Mouse (Mus musculus) embryonic facial prominence, embryonic 12.5 days (tissue): ENCODE measurements around the gene Fbrs. TPM values are rescaled to one million over a fixed set of nuclear protein-coding genes. Genes with fewer than 3 reads are reported as not detected.
A peak's percentile ranks its signal among the peaks of the same experiment; 100 is the strongest.
"Not testable (repeated sequence)": the region's sequence is repeated elsewhere in the genome, so short reads cannot be mapped to it uniquely, and the experiment has no call there.

Experiments used
- ATAC-seq: fragments of 200-750 bp; cut with Nextera tagmentation; 2 replicates; pipeline ENCODE4 v1.8.0; 2017; ENCODE audit not compliant: insufficient number of reproducible peaks, insufficient read depth, low FRiP score, low TSS enrichment
- H3K27ac ChIP-seq: fragments of 300-500 bp; sonication (generic); 2 replicates; pipeline ENCODE4 v1.5.1; 2016; ENCODE audit warnings: mild to moderate bottlenecking
- H3K27me3 ChIP-seq: fragments of 300-500 bp; sonication (generic); 2 replicates; pipeline ENCODE4 v1.6.1; 2016; ENCODE audit warnings: mild to moderate bottlenecking, moderate library complexity
- H3K36me3 ChIP-seq: fragments of 300-500 bp; sonication (generic); 2 replicates; pipeline ENCODE4 v1.6.1; 2016; ENCODE audit warnings: mild to moderate bottlenecking
- H3K4me1 ChIP-seq: fragments of 300-500 bp; sonication (generic); 2 replicates; pipeline ENCODE4 v1.6.1; 2016
- H3K4me2 ChIP-seq: fragments of 300-500 bp; sonication (generic); replicated peaks from 2 replicates; pipeline ENCODE4 v1.6.1; 2016; ENCODE audit warnings: mild to moderate bottlenecking, moderate library complexity
- H3K4me3 ChIP-seq: fragments of 300-500 bp; sonication (generic); 2 replicates; pipeline ENCODE4 v1.5.1; 2016; ENCODE audit warnings: mild to moderate bottlenecking
- H3K9ac ChIP-seq: fragments of 300-500 bp; sonication (generic); 2 replicates; pipeline ENCODE4 v1.6.1; 2016; ENCODE audit warnings: mild to moderate bottlenecking, moderate library complexity
- H3K9me3 ChIP-seq: fragments of 300-500 bp; sonication (generic); 2 replicates; pipeline ENCODE4 v1.6.1; 2016; ENCODE audit warnings: mild to moderate bottlenecking, moderate library complexity
- WGBS: fragments of 180-500 bp; shearing (Covaris S2); methylation state at CpG from one replicate; pipeline ENCODE4 v1.1.7; 2016; 5-methylcytosine and 5-hydroxymethylcytosine counted together
- polyA plus RNA-seq: library from polyadenylated mRNA; unstranded; fragments of >200 nt; fragmentation: Nextera tagmentation; extraction: Ambion mirVana; gene quantifications from 2 replicates; pipeline ENCODE4 v1.2.1, GENCODE M21; 2016

Gene Fbrs
- polyA plus RNA-seq, 1 experiment from 2014 or later = 14.8 TPM

GRCm38 (mm10) chr7:127465670-127466069 is 13.3 kb upstream of the Fbrs start:
- not testable (repeated sequence) for H3K4me1 ChIP-seq, H3K27ac ChIP-seq, ATAC-seq, H3K4me3 ChIP-seq, H3K9ac ChIP-seq, H3K4me2 ChIP-seq, H3K27me3 ChIP-seq, H3K9me3 ChIP-seq
- WGBS = 95% methylated on average over 2 of the region's 2 CpGs
- H3K36me3 ChIP-seq = peaks cover 45% of the 10 kb centered on the region

DNA sequence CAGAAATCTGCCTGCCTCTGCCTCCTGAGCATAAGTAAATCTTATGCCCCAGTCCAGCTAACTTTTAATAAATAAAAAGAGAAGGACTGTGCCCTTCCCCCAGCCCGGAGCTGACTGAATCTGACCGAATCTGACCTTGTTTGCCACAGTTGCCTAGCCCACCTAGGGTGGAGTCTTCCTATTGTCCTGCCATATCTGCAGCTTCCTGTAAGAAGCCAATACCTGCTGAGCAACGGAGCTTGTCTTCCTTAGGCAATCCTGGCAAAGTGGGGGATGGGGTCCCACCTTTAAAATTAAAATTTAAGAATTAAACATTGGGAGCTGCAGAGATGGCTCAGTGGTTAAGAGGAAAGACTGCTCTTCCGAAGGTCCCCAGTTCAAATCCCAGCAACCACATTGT is 12.4 kb upstream of the Fbrs start:
- H3K36me3 ChIP-seq = peaks cover 41% of the 10 kb centered on the region

GRCm38 (mm10) chr7:127470011-127470715 is 8.8 kb upstream of the Fbrs start:
- Histone ChIP-seq H3K9ac (peak overlapping the region; percentile 84), H3K4me1 (peaks cover 12% of the 10 kb centered on the region), H3K27ac (peak overlapping the region; percentile 99), H3K9me3 (no peaks in the 10 kb centered on the region), H3K27me3 (no peaks in the 10 kb centered on the region), H3K4me3 (peak overlapping the region; percentile 88), H3K4me2 (peak overlapping the region; percentile 87), H3K36me3 (peaks cover 46% of the 10 kb centered on the region)
- WGBS = 8% methylated on average over 10 of the region's 10 CpGs
- no peak for ATAC-seq

More for the DNA sequence above, 12.4 kb upstream of the Fbrs start:
- WGBS = 92% methylated on average over 4 of the region's 4 CpGs
- ATAC-seq = no peak
- H3K27me3 ChIP-seq = no peaks in the 10 kb centered on the region
- H3K9ac ChIP-seq = no peak overlapping the region
- H3K9me3 ChIP-seq = no peaks in the 10 kb centered on the region
- H3K4me2 ChIP-seq = no peak overlapping the region
- H3K27ac ChIP-seq = no peak overlapping the region
- peaks cover 6% of the 10 kb centered on the region; the same call in 1 of the 2 replicates for H3K4me1 ChIP-seq
- H3K4me3 ChIP-seq = no peak overlapping the region

- peak; percentile 94 for ATAC-seq
- peak overlapping the region; percentile 84 for H3K9ac ChIP-seq
- H3K27me3 ChIP-seq = no peaks in the 10 kb centered on the region
- H3K4me1 ChIP-seq = peaks cover 12% of the 10 kb centered on the region
- peak overlapping the region; percentile 87 for H3K4me2 ChIP-seq
- peak overlapping the region; percentile 99 for H3K27ac ChIP-seq
- no peaks in the 10 kb centered on the region for H3K9me3 ChIP-seq
- peaks cover 46% of the 10 kb centered on the region for H3K36me3 ChIP-seq
- peak overlapping the region; percentile 88 for H3K4me3 ChIP-seq
- WGBS = under 1% methylated on average over 46 of the region's 46 CpGs
Measured at GRCm38 (mm10) chr7:127470743-127471645, 8.0 kb upstream of the Fbrs start.

- Histone ChIP-seq H3K4me1 (peaks cover 12% of the 10 kb centered on the region), H3K4me3 (peak overlapping the region; percentile 88), H3K27me3 (no peaks in the 10 kb centered on the region), H3K4me2 (peak overlapping the region; percentile 87), H3K27ac (peak overlapping the region; percentile 99), H3K36me3 (peaks cover 46% of the 10 kb centered on the region), H3K9me3 (no peaks in the 10 kb centered on the region), H3K9ac (peak overlapping the region; percentile 84)
- peak; percentile 36; the same call in 1 of the 2 replicates for ATAC-seq
- 1% methylated on average over 25 of the region's 25 CpGs for WGBS
Measured at GRCm38 (mm10) chr7:127471646-127472010, 7.4 kb upstream of the Fbrs start.

- 1% methylated on average over 7 of the region's 7 CpGs for WGBS
- H3K9me3 ChIP-seq = no peaks in the 10 kb centered on the region
- peak overlapping the region; percentile 88 for H3K4me3 ChIP-seq
- H3K27ac ChIP-seq = peak overlapping the region; percentile 99
- peak overlapping the region; percentile 87 for H3K4me2 ChIP-seq
- peaks cover 15% of the 10 kb centered on the region for H3K4me1 ChIP-seq
- no peaks in the 10 kb centered on the region for H3K27me3 ChIP-seq
- H3K9ac ChIP-seq = peak overlapping the region; percentile 84
- H3K36me3 ChIP-seq = peaks cover 43% of the 10 kb centered on the region
- no peak for ATAC-seq
Measured at GRCm38 (mm10) chr7:127472060-127472459, 6.9 kb upstream of the Fbrs start.

- Histone ChIP-seq H3K4me2 (no peak overlapping the region), H3K9ac (no peak overlapping the region), H3K36me3 (peaks cover 31% of the 10 kb centered on the region), H3K9me3 (no peaks in the 10 kb centered on the region), H3K4me3 (no peak overlapping the region), H3K27me3 (no peaks in the 10 kb centered on the region), H3K27ac (no peak overlapping the region), H3K4me1 (peaks cover 18% of the 10 kb centered on the region)
- WGBS = 89% methylated on average over 5 of the region's 5 CpGs
- ATAC-seq = no peak
Measured at GRCm38 (mm10) chr7:127473705-127474104, 5.3 kb upstream of the Fbrs start.

DNA sequence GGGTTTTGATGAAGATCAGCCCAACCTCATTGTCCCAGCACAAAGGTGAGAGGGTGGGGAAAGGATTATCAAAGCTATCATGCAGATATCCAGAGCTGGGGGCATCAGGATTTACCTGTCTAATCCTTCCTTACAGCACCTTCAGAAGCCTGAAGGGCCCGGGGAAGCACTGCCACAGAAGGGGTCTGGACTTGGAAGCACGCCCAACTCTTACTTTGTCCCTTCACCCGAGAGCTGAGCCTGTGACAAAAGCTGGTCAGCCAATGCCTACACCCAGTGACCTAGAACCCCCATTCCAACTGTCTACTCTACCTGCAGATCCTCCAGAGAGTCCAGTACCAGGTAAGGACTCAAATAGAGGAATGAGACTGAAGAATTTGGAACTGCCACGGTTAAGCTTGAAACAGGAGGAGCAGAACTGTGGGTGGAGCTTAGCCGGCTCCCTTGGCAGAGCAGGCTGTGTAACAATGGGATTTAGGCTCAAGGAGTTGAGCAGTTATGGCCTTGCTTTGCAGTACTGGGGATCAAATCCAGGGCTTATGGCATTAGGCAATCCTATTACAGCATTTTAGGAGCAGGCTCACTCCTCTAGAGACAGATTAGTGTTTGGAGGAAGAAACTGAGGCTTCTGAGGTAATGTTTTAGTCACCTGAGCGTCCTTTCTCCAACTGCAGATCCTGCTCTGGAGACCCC is 4.5 kb upstream of the Fbrs start:
- peaks cover 18% of the 10 kb centered on the region for H3K4me1 ChIP-seq
- ATAC-seq = no peak
- no peaks in the 10 kb centered on the region for H3K27me3 ChIP-seq
- peaks cover 31% of the 10 kb centered on the region for H3K36me3 ChIP-seq
- H3K9me3 ChIP-seq = no peaks in the 10 kb centered on the region
- 83% methylated on average over 6 of the region's 6 CpGs for whole genome bisulfite sequencing
- no peak overlapping the region for H3K9ac ChIP-seq
- H3K27ac ChIP-seq = no peak overlapping the region
- no peak overlapping the region for H3K4me3 ChIP-seq
- no peak overlapping the region for H3K4me2 ChIP-seq

- no peaks in the 10 kb centered on the region for H3K9me3 ChIP-seq
- no peak for ATAC-seq
- no peak overlapping the region for H3K4me2 ChIP-seq
- no peak overlapping the region for H3K4me3 ChIP-seq
- H3K36me3 ChIP-seq = peaks cover 33% of the 10 kb centered on the region
- H3K27me3 ChIP-seq = no peaks in the 10 kb centered on the region
- H3K4me1 ChIP-seq = peaks cover 18% of the 10 kb centered on the region
- H3K27ac ChIP-seq = no peak overlapping the region
- no peak overlapping the region for H3K9ac ChIP-seq
- 91% methylated on average over 11 of the region's 11 CpGs for WGBS
Measured at GRCm38 (mm10) chr7:127475186-127475740, 3.7 kb upstream of the Fbrs start.

DNA sequence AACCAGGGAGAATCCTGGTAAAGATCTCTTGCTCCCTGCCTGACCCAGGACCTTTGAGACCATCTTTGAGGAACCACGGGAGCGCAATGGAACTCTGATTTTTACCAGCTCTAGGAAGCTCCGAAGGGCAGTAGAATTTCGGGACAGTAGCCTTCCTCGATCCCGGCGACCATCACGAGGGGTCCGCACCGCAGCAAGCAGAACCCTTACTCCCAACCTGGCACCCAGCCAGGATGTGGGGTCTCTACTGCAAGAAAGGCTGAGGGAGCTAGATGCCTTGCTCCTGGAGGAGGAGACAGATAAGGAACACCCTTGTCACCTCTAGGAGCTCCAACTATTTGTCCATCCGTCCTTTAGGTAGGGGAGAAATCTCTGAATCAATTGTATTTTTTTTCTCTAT is 2.7 kb upstream of the Fbrs start:
- 93% methylated on average over 11 of the region's 11 CpGs for WGBS
- Histone ChIP-seq H3K4me3 (no peak overlapping the region), H3K36me3 (peaks cover 41% of the 10 kb centered on the region)

DNA sequence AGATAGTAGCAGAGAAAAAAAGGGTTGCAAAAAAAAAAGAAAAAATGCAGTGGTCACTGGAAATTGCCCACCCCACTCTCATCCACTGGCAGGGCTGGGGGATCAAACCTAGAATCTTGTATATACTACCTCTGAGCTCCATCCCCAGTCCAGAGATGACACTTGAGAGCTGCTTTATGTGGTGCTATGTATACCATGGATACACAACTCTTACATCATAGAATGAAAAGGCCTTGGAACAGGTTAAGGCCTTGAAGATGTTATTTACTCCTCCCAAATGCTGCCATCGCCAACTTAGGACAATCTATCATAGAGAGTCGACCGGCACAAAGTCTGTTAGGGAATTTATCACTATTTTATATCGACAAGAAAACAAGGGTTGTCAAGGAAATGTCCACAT is 2.1 kb upstream of the Fbrs start:
- H3K36me3 ChIP-seq = peaks cover 45% of the 10 kb centered on the region
- H3K4me2 ChIP-seq = peak overlapping the region; percentile 98
- H3K27ac ChIP-seq = peak overlapping the region; percentile 96
- WGBS = 81% methylated on average over 4 of the region's 4 CpGs
- peaks cover 26% of the 10 kb centered on the region for H3K4me1 ChIP-seq
- peak overlapping the region; percentile 59; the same call in 1 of the 2 replicates for H3K9ac ChIP-seq
- no peaks in the 10 kb centered on the region for H3K9me3 ChIP-seq
- no peaks in the 10 kb centered on the region for H3K27me3 ChIP-seq
- peak overlapping the region; percentile 96 for H3K4me3 ChIP-seq
- ATAC-seq = no peak

More for the DNA sequence above, 2.7 kb upstream of the Fbrs start:
- no peak overlapping the region for H3K4me2 ChIP-seq
- ATAC-seq = no peak
- H3K9ac ChIP-seq = no peak overlapping the region
- H3K9me3 ChIP-seq = no peaks in the 10 kb centered on the region
- H3K27me3 ChIP-seq = no peaks in the 10 kb centered on the region
- no peak overlapping the region for H3K27ac ChIP-seq
- H3K4me1 ChIP-seq = peaks cover 26% of the 10 kb centered on the region
